ENCODE assay signal across 21 mouse cellular contexts in genomic region chr15:96816997-96817570, GRCm38 (mm10).
"Had no signal": no experiment of that assay in that cellular context is flagged by ENCODE, and none has a peak within 500 bp of the region (broad histone marks: within the 10 kb centered on the region; RNA-seq: fewer than 3 reads in every experiment).

No protein-coding gene starts in this region.

- H3K4me1 ChIP-seq: limb, embryonic 12.5 days; limb, embryonic 15.5 days; midbrain, embryonic 12.5 days; midbrain, embryonic 15.5 days; neural tube, embryonic 12.5 days; neural tube, embryonic 15.5 days; stomach, embryonic 15.5 days had no signal

- H3K27ac ChIP-seq: kidney, postnatal 0 days; left cerebral cortex, adult 2 months; limb, embryonic 12.5 days; limb, embryonic 15.5 days; liver, embryonic 14.5 days; macrophage; midbrain, embryonic 12.5 days; midbrain, embryonic 15.5 days; neural tube, embryonic 12.5 days; neural tube, embryonic 15.5 days; stomach, embryonic 15.5 days had no signal

- H3K9ac ChIP-seq: limb, embryonic 12.5 days; limb, embryonic 15.5 days; liver, embryonic 14.5 days; liver, postnatal 0 days; midbrain, embryonic 12.5 days; midbrain, embryonic 15.5 days; neural tube, embryonic 12.5 days; neural tube, embryonic 15.5 days; stomach, embryonic 15.5 days had no signal

- H3K9me3 ChIP-seq: limb, embryonic 15.5 days; neural tube, embryonic 15.5 days; stomach, embryonic 15.5 days had no signal

- H3K36me3 ChIP-seq: limb, embryonic 12.5 days; limb, embryonic 15.5 days; midbrain, embryonic 12.5 days; midbrain, embryonic 15.5 days; neural tube, embryonic 12.5 days; neural tube, embryonic 15.5 days; stomach, embryonic 15.5 days had no signal

- H3K4me3 ChIP-seq: left cerebral cortex, adult 2 months; limb, embryonic 12.5 days; limb, embryonic 15.5 days; midbrain, embryonic 12.5 days; midbrain, embryonic 15.5 days; neural tube, embryonic 12.5 days; neural tube, embryonic 15.5 days; stomach, embryonic 15.5 days had no signal

- ATAC-seq: liver, postnatal 0 days; midbrain, embryonic 15.5 days had no signal

- DNase-seq: kidney, adult 18-20 months; kidney, postnatal 36 days; layer of hippocampus, postnatal 36 days; liver, postnatal 0 days; lung, postnatal 10 days; right cerebral cortex, adult 18-20 months; right cerebral cortex, postnatal 14 days; spleen, adult 18-20 months; thymus, postnatal 25 days had no signal

- H3K4me2 ChIP-seq: limb, embryonic 12.5 days; limb, embryonic 15.5 days; liver, embryonic 11.5 days; midbrain, embryonic 12.5 days; midbrain, embryonic 15.5 days; neural tube, embryonic 12.5 days; neural tube, embryonic 15.5 days; stomach, embryonic 15.5 days had no signal

- H3K27me3 ChIP-seq: limb, embryonic 12.5 days; limb, embryonic 15.5 days; midbrain, embryonic 12.5 days; midbrain, embryonic 15.5 days; neural tube, embryonic 12.5 days; neural tube, embryonic 15.5 days; stomach, embryonic 15.5 days had no signal
